Mouse (Mus musculus) hematopoietic stem cell, adult 5-6 weeks (primary cell): ENCODE results near the gene Ttll8. TPM values are rescaled to one million over a fixed set of nuclear protein-coding genes. Genes with fewer than 3 reads are reported as not detected.

ENCODE experiments used
- total RNA-seq: library from RNA; stranded (forward); fragments of 172-1452, 232-1000 nt; gene quantifications from 2 replicates; pipeline ENCODE4 v1.2.3, GENCODE M21; 2017

Ttll8 gene
- total RNA-seq, 1 experiment from 2014 or later: not detected

Other genes with a start within 250 kb of the Ttll8 start
- 72.2 and 75.5 TPM in 2 replicates for gene Brd1, start 220.2 kb downstream of the Ttll8 start, total RNA-seq
- 35.7 and 39.1 TPM in 2 replicates for gene Zbed4, start 202.8 kb downstream of the Ttll8 start, total RNA-seq
- gene Alg12, start 135.1 kb downstream of the Ttll8 start, total RNA-seq: 4.6 and 7.1 TPM in 2 replicates
- 53.3 and 53.6 TPM in 2 replicates for gene Creld2, start 134.8 kb downstream of the Ttll8 start, total RNA-seq
- 11.9 and 18.3 TPM in 2 replicates for gene Pim3, start 92.2 kb downstream of the Ttll8 start, total RNA-seq
- not detected in 2 replicates for gene Mlc1, start 24.6 kb upstream of the Ttll8 start, total RNA-seq
- not detected in 2 replicates for gene Mov10l1, start 28.5 kb upstream of the Ttll8 start, total RNA-seq
- gene Panx2, start 105.3 kb upstream of the Ttll8 start, total RNA-seq: 0.56 TPM in 1 of 2 replicates, not detected in the other
- 22.6 and 33.2 TPM in 2 replicates for gene Trabd, start 120.7 kb upstream of the Ttll8 start, total RNA-seq
- gene Selenoo, start 134.7 kb upstream of the Ttll8 start, total RNA-seq: 18.0 and 20.2 TPM in 2 replicates
- 18.2 and 24.1 TPM in 2 replicates for gene Tubgcp6, start 168.7 kb upstream of the Ttll8 start, total RNA-seq
- 17.0 and 22.7 TPM in 2 replicates for gene Hdac10, start 174.3 kb upstream of the Ttll8 start, total RNA-seq
- gene Mapk12, start 186.3 kb upstream of the Ttll8 start, total RNA-seq: 5.7 and 8.7 TPM in 2 replicates
- 1.6 and 2.4 TPM in 2 replicates for gene Mapk11, start 195.2 kb upstream of the Ttll8 start, total RNA-seq
- gene Plxnb2, start 226.4 kb upstream of the Ttll8 start, total RNA-seq: 13.9 and 23.7 TPM in 2 replicates
- gene Dennd6b, start 242.1 kb upstream of the Ttll8 start, total RNA-seq: 3.9 and 4.8 TPM in 2 replicates